Mouse (Mus musculus): ENCODE results near the gene Daam2. TPM values are rescaled to one million over a fixed set of nuclear protein-coding genes. Genes with fewer than 3 reads are reported as not detected.

The Daam2 gene
- polyA plus RNA-seq, 1 experiment: 54.4 TPM

GRCm38 (mm10) chr17:49416228-49416627, 147.9 kb downstream of the Daam2 start:
- no peak for DNase-seq
- 91% methylated on average over 3 of the region's 3 CpGs for WGBS
- TF ChIP-seq CTCF (IDR thresholded peaks at IDR 0.05; ENCODE audit: borderline replicate concordance, insufficient read depth, low read depth, low read length) (no peak), POLR2A (IDR thresholded peaks at IDR 0.05; ENCODE audit: borderline replicate concordance, insufficient read depth, low read length) (no peak)

GRCm38 (mm10) chr17:49413554-49413953, 150.6 kb downstream of the Daam2 start:
- no peak overlapping the region for H3K27ac ChIP-seq (ENCODE audit: insufficient read depth, low read length)
- no peaks in the 10 kb centered on the region for H3K27me3 ChIP-seq (ENCODE audit: control insufficient read depth, insufficient read depth, low read length)
- DNase-seq: no peak
- WGBS: 64% methylated on average over 3 of the region's 3 CpGs
- TF ChIP-seq CTCF (IDR thresholded peaks at IDR 0.05; ENCODE audit: borderline replicate concordance, insufficient read depth, low read depth, low read length): 0 out of 2 replicates have a peak, but pooled peaks have one; percentile 3
- TF ChIP-seq POLR2A (IDR thresholded peaks at IDR 0.05; ENCODE audit: borderline replicate concordance, insufficient read depth, low read length): no peak
- H3K4me1 ChIP-seq (ENCODE audit: control insufficient read depth, insufficient read depth, low read length): no peaks in the 10 kb centered on the region
- no peak overlapping the region for H3K4me3 ChIP-seq (replicated peaks; ENCODE audit: insufficient read depth, low read depth, low read length)

More at GRCm38 (mm10) chr17:49416228-49416627, 147.9 kb downstream of the Daam2 start:
- Histone ChIP-seq H3K4me1 (ENCODE audit: control insufficient read depth, insufficient read depth, low read length) (no peaks in the 10 kb centered on the region), H3K27ac (ENCODE audit: insufficient read depth, low read length) (no peak overlapping the region), H3K27me3 (ENCODE audit: control insufficient read depth, insufficient read depth, low read length) (no peaks in the 10 kb centered on the region), H3K4me3 (replicated peaks; ENCODE audit: insufficient read depth, low read depth, low read length) (no peak overlapping the region)

- Histone ChIP-seq H3K27me3 (ENCODE audit: control insufficient read depth, insufficient read depth, low read length) (no peaks in the 10 kb centered on the region), H3K27ac (ENCODE audit: insufficient read depth, low read length) (no peak overlapping the region), H3K4me1 (ENCODE audit: control insufficient read depth, insufficient read depth, low read length) (no peaks in the 10 kb centered on the region), H3K4me3 (replicated peaks; ENCODE audit: insufficient read depth, low read depth, low read length) (no peak overlapping the region)
- DNase-seq: no peak
- TF ChIP-seq CTCF (IDR thresholded peaks at IDR 0.05; ENCODE audit: borderline replicate concordance, insufficient read depth, low read depth, low read length) (no peak), POLR2A (IDR thresholded peaks at IDR 0.05; ENCODE audit: borderline replicate concordance, insufficient read depth, low read length) (no peak)
- 90% methylated on average over 5 of the region's 5 CpGs for whole genome bisulfite sequencing
Measured at GRCm38 (mm10) chr17:49412974-49413373, 151.2 kb downstream of the Daam2 start.

Other genes starting within 250 kb of the Daam2 start
- gene Mocs1, start 136.0 kb downstream of the Daam2 start, polyA plus RNA-seq (2012; rRNA removed): 14.4 and 17.0 TPM in 2 replicates
- gene Kif6, start 50.8 kb upstream of the Daam2 start, polyA plus RNA-seq (2012; rRNA removed): 1.6 and 1.7 TPM in 2 replicates

All from cerebellum, adult 2 months (tissue).